Mouse (Mus musculus) lung, embryonic 16.5 days (tissue): ENCODE data around the gene Slc46a2. TPM values are rescaled to one million over a fixed set of nuclear protein-coding genes. Genes with fewer than 3 reads are reported as not detected.

Experiments
- ATAC-seq: fragments of 200-750 bp; cut with Nextera tagmentation; 2 replicates; pipeline ENCODE4 v1.8.0; 2017; ENCODE audit warnings: low read depth, mild to moderate bottlenecking, moderate library complexity
- H3K27ac ChIP-seq: fragments of 300-500 bp; sonication (generic); 2 replicates; pipeline ENCODE4 v1.5.1; 2014; ENCODE audit warnings: mild to moderate bottlenecking, control low read depth, low read length
- H3K27me3 ChIP-seq: fragments of 300-500 bp; sonication (generic); 2 replicates; pipeline ENCODE4 v1.6.1; 2014; ENCODE audit warnings: low read depth, low read length, mixed read lengths; ENCODE audit not compliant: control insufficient read depth, insufficient read depth
- H3K36me3 ChIP-seq: fragments of 300-500 bp; sonication (generic); 2 replicates; pipeline ENCODE4 v1.6.1; 2014; ENCODE audit warnings: low read length; ENCODE audit not compliant: control insufficient read depth, insufficient read depth
- H3K4me1 ChIP-seq: fragments of 300-500 bp; sonication (generic); replicated peaks from 2 replicates; pipeline ENCODE4 v1.6.1; 2014; ENCODE audit warnings: low read length, mixed read lengths; ENCODE audit not compliant: control insufficient read depth, insufficient read depth
- H3K4me2 ChIP-seq: fragments of 300-500 bp; sonication (generic); 2 replicates; pipeline ENCODE4 v1.6.1; 2014; ENCODE audit warnings: low read depth, low read length, control low read depth
- H3K4me3 ChIP-seq: fragments of 300-500 bp; sonication (generic); 2 replicates; pipeline ENCODE4 v1.5.1; 2014; ENCODE audit warnings: mild to moderate bottlenecking, low read length, control low read depth
- H3K9ac ChIP-seq: fragments of 300-500 bp; sonication (generic); 2 replicates; pipeline ENCODE4 v1.6.1; 2014; ENCODE audit warnings: low read length, control low read depth
- H3K9me3 ChIP-seq: fragments of 300-500 bp; sonication (generic); 2 replicates; pipeline ENCODE4 v1.6.1; 2016; ENCODE audit warnings: low read length; ENCODE audit not compliant: control insufficient read depth
- WGBS: fragments of 180-500 bp; shearing (Covaris S2); extraction: QIAGEN DNeasy Blood & Tissue Kit; methylation state at CpG from one replicate; pipeline ENCODE4 v1.1.7; 2014; 5-methylcytosine and 5-hydroxymethylcytosine counted together
- polyA plus RNA-seq: library from polyadenylated mRNA; unstranded; fragments of >200 nt; fragmentation: Nextera tagmentation; extraction: Ambion mirVana; gene quantifications from 2 replicates; pipeline ENCODE4 v1.2.1, GENCODE M21; 2015

Slc46a2 gene
- polyA plus RNA-seq, 1 experiment from 2014 or later: 1.1 TPM

DNA sequence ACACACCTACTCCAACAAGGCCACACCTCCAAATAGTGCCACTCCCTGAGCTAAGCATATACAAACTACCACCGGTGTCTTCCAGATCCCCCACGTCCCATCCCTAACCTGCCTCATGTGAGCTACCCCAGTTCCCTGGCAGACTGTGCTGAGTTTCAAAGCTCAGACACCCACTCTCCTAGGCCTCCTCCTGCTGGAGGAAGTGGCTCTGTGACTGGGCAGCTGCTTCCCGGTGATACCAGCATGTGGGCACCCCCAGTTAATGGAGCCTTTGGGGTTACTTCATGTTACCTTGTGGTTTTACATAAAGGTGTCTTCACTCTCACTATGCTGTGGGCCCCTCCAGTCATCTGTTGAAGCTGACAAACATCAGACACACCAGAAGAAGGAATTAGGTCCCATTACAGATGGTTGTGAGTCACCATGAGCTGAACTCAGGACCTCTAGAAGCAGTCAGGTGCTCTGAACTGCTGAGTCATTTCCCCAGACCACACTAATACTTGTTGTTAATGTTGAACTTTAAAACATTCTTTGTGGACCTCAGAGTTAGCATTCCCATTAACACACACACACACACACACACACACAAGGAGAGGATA lies 19.8 kb downstream of the Slc46a2 start:
- 90% methylated on average over 3 of the region's 3 CpGs for WGBS
- H3K27ac ChIP-seq: no peak overlapping the region
- H3K9ac ChIP-seq: no peak overlapping the region

DNA sequence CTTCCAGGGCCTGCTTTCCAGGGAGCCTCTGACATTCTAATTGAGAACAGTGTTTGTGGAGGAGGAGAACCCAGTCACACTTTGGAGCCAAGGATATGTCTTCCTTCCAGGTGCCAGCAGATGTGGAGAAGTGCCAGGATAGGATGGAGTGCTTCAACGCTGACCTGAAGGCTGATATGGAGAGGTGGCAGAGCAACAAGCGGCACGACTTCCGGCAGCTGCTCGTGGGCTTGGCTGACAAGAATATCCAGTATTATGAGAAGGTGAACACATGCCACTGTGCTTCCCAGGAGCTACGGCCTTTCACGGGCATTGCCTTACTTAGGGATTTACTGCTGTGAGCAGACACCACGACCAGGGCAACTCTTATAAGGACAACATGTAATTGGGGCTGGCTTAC lies 20.4 kb downstream of the Slc46a2 start:
- no peak overlapping the region for H3K4me2 ChIP-seq
- H3K9me3 ChIP-seq: no peaks in the 10 kb centered on the region
- no peaks in the 10 kb centered on the region for H3K27me3 ChIP-seq
- peaks cover 6% of the 10 kb centered on the region; the same call in 1 of the 2 replicates for H3K36me3 ChIP-seq
- peaks cover 5% of the 10 kb centered on the region; the same call in 1 of the 2 replicates for H3K4me1 ChIP-seq
- ATAC-seq: no peak
- no peak overlapping the region for H3K4me3 ChIP-seq
- no peak overlapping the region for H3K9ac ChIP-seq
- WGBS: 77% methylated on average over 8 of the region's 8 CpGs
- H3K27ac ChIP-seq: no peak overlapping the region

More for the DNA sequence above, 19.8 kb downstream of the Slc46a2 start:
- Histone ChIP-seq H3K27me3 (no peaks in the 10 kb centered on the region), H3K4me3 (no peak overlapping the region), H3K4me2 (no peak overlapping the region), H3K36me3 (peaks cover 9% of the 10 kb centered on the region; the same call in 1 of the 2 replicates), H3K4me1 (peaks cover 5% of the 10 kb centered on the region; the same call in 1 of the 2 replicates), H3K9me3 (no peaks in the 10 kb centered on the region)
- no peak for ATAC-seq

DNA sequence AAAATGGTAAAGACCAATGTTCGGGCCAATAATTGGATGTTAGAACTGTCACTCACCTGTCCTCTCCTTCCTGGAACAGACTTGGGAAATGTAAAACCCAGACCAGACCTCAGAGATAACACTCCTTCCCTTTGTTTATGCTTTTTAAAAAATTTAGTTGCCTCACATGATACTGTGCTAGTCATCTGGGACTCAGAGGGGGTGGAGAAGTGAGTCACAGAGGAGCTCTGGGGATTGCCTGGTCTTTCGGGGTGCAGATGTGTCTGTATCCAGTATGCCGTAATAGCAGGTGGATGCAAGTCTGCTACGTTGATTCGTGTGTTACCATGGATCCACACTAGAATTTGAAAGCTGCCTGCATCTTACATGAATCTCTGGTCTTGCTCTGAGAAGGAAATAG lies 22.1 kb downstream of the Slc46a2 start:
- H3K9ac ChIP-seq: no peak overlapping the region
- H3K36me3 ChIP-seq: peaks cover 6% of the 10 kb centered on the region; the same call in 1 of the 2 replicates
- no peaks in the 10 kb centered on the region for H3K27me3 ChIP-seq
- no peaks in the 10 kb centered on the region for H3K9me3 ChIP-seq
- no peak overlapping the region for H3K4me2 ChIP-seq
- no peaks in the 10 kb centered on the region for H3K4me1 ChIP-seq
- ATAC-seq: no peak
- 89% methylated on average over 5 of the region's 5 CpGs for WGBS
- no peak overlapping the region for H3K4me3 ChIP-seq
- H3K27ac ChIP-seq: no peak overlapping the region

DNA sequence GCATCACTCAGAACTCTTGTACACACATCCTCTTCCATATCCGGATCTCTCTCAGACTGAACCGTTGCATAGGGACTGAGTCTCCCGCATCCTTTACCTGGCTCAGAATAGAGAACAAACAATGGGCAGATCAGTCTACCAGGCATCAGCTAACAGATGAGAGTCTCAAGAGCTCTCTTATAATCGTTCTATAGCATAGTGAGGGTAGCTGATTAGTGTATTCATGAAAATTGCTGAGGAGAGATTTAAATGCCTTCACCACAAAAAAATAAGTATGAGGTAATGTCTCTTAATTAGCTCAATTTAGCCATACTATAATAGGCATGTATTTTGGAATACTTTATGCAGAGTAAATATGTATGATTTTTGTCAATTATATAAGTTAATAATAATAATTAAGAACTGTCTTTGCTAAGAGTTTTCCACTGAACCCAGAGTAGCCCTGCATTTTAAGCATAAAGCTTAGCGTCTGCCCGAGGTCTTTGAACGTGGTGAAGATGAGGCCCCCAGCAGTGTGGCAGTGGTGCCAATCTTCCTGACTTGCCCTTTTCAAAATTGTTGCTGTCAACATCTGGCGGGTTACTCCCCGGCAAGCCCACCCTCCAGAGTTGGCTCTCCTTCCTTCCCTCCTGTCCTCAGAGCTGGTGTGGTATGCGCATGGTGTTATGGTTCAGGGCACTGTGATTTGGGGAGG lies 23.0 kb downstream of the Slc46a2 start:
- H3K27me3 ChIP-seq: no peaks in the 10 kb centered on the region
- H3K4me2 ChIP-seq: no peak overlapping the region
- H3K36me3 ChIP-seq: peaks cover 6% of the 10 kb centered on the region; the same call in 1 of the 2 replicates
- H3K9ac ChIP-seq: no peak overlapping the region
- no peak overlapping the region for H3K4me3 ChIP-seq
- H3K4me1 ChIP-seq: no peaks in the 10 kb centered on the region
- no peaks in the 10 kb centered on the region for H3K9me3 ChIP-seq
- no peak for ATAC-seq
- no peak overlapping the region for H3K27ac ChIP-seq
- whole genome bisulfite sequencing: 87% methylated on average over 10 of the region's 10 CpGs

DNA sequence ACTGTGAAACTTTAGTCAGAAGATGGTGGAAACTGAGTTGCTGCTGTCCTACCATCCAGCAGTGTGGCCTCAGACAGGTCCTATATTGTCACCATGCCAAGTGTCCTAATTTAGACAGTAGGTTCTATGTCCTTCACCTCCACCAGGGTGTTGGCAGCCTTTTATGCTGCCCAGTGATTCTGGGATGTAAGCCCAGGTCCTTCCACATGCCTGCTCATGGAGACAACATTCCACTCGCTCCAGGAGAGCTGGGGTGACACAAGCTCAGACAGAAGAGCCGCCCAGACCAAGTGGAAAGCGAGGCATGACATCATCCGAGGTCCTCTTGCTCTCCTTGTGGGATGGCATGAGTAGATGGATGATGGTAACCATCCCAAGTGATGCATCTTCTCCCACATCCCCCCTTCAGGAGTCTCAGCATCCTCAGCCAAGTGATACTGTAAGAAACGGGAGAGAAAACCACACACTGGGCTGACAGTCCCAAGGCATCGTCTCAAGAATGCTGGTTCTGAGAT lies 24.7 kb downstream of the Slc46a2 start:
- no peak for ATAC-seq
- no peak overlapping the region for H3K27ac ChIP-seq

DNA sequence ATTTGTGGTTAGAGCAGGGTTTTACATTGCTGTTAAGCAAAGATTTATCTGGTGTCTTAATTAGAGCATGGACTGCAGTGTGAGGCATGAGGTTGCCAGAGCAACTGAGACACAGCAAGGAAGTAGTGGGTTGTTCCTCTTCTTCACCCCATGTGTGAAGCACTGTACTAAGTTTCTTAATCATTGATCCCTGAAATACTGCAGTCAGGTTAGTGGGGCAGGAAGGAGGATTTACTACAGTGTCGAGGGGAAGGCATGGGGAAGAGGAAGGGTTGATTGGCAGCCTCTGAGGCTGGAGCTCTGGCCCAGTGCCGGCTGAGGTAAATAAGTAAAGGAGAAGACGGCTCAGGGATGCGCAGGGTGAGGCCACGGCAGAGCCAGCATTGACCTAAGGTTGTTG lies 26.8 kb downstream of the Slc46a2 start:
- H3K4me3 ChIP-seq: no peak overlapping the region
- 77% methylated on average over 5 of the region's 5 CpGs for WGBS

More for the DNA sequence above, 24.7 kb downstream of the Slc46a2 start:
- Histone ChIP-seq H3K4me2 (no peak overlapping the region), H3K9me3 (no peaks in the 10 kb centered on the region), H3K36me3 (peaks cover 6% of the 10 kb centered on the region; the same call in 1 of the 2 replicates), H3K27me3 (no peaks in the 10 kb centered on the region), H3K9ac (no peak overlapping the region), H3K4me1 (no peaks in the 10 kb centered on the region), H3K4me3 (no peak overlapping the region)
- 77% methylated on average over 6 of the region's 6 CpGs for WGBS

DNA sequence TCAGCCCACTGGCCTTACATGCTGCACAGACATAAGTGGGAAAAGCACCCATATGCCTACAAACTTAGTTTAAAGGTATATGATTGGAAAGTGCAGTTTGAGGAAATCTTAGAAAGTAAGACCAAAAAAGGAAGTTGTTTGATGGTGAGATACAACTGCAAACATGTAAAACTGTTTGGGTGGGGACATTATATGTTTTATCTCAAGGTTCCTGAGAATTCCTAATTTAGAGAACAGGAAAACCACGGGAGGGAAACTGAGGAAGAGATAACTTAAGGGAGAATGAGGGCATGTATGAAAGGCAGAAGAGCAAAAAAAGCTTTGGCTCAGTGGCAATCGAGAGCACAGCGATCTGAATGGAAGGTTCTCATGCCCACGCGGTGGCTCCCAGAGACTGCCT lies 27.8 kb downstream of the Slc46a2 start:
- no peak overlapping the region for H3K27ac ChIP-seq
- H3K9ac ChIP-seq: no peak overlapping the region
- ATAC-seq: no peak
- peaks cover 8% of the 10 kb centered on the region; the same call in 1 of the 2 replicates for H3K4me1 ChIP-seq
- no peak overlapping the region for H3K4me2 ChIP-seq
- no peaks in the 10 kb centered on the region for H3K27me3 ChIP-seq
- WGBS: 91% methylated on average over 5 of the region's 5 CpGs
- H3K9me3 ChIP-seq: no peaks in the 10 kb centered on the region
- H3K4me3 ChIP-seq: no peak overlapping the region
- peaks cover 11% of the 10 kb centered on the region for H3K36me3 ChIP-seq

More for the DNA sequence above, 26.8 kb downstream of the Slc46a2 start:
- H3K9ac ChIP-seq: no peak overlapping the region
- 0 out of 2 replicates have a peak, but pooled peaks cover 2% of the 10 kb centered on the region for H3K36me3 ChIP-seq
- H3K27ac ChIP-seq: no peak overlapping the region
- no peaks in the 10 kb centered on the region for H3K27me3 ChIP-seq
- peaks cover 8% of the 10 kb centered on the region; the same call in 1 of the 2 replicates for H3K4me1 ChIP-seq
- no peak overlapping the region for H3K4me2 ChIP-seq
- ATAC-seq: no peak
- H3K9me3 ChIP-seq: no peaks in the 10 kb centered on the region

DNA sequence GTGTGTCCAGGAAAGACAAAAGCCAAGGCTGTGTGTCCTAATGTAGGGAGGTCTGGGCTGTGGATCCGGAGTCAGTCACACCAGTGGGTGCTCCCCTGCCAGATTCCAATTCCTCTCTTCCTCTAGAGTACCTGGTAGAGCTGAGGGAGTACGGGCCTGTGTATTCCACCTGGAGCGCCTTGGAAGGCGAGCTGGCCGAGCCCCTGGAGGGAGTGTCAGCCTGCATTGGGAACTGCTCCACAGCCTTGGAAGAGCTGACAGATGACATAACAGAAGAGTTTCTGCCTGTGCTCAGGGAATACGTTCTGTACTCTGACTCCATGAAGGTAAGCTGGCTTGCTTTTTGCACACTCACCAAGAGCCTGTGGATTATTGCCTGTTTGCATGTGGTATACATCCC lies 28.6 kb downstream of the Slc46a2 start:
- peaks cover 8% of the 10 kb centered on the region; the same call in 1 of the 2 replicates for H3K4me1 ChIP-seq
- no peak overlapping the region for H3K9ac ChIP-seq
- H3K27ac ChIP-seq: no peak overlapping the region
- no peaks in the 10 kb centered on the region for H3K9me3 ChIP-seq
- no peak for ATAC-seq
- H3K4me3 ChIP-seq: no peak overlapping the region
- H3K4me2 ChIP-seq: no peak overlapping the region
- 92% methylated on average over 6 of the region's 6 CpGs for WGBS
- H3K36me3 ChIP-seq: peaks cover 13% of the 10 kb centered on the region
- H3K27me3 ChIP-seq: no peaks in the 10 kb centered on the region

DNA sequence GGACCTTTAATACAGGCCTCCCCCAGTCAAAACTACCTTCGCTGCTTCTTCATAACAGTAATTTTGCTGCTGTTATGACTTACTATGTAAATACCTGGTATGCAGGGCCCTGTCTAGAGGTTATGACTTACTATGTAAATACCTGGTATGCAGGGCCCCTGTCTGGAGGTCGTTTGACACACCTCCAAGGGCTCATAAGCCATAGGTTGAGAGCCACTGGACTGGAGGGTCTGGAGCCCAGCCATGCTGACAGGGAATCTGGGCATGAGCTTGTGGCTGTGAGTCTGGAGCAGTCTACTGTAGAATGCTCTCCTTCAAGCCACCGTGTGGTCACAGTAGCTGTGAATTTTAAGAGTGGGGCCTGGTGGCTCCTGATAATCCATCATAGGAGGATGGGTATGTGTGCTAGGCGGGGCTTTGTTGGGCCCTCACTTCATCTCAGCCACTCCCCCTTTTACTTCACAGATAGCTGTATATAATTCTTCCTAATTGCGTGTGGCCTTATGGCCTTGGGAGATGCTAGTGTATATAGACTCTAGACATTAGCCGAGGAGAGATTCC lies 30.6 kb downstream of the Slc46a2 start:
- no peaks in the 10 kb centered on the region for H3K27me3 ChIP-seq
- no peak overlapping the region for H3K27ac ChIP-seq
- no peak overlapping the region for H3K4me3 ChIP-seq
- no peak overlapping the region for H3K9ac ChIP-seq
- H3K9me3 ChIP-seq: no peaks in the 10 kb centered on the region
- peaks cover 8% of the 10 kb centered on the region; the same call in 1 of the 2 replicates for H3K4me1 ChIP-seq
- H3K36me3 ChIP-seq: peaks cover 17% of the 10 kb centered on the region
- no peak overlapping the region for H3K4me2 ChIP-seq
- WGBS: 65% methylated on average over 6 of the region's 6 CpGs
- peak; percentile 87 for ATAC-seq
